Mouse (Mus musculus) E14TG2a.4 (cell line): ENCODE data around the gene Cd72.

Experiments
- CTCF ChIP-seq: conservative IDR thresholded peaks from 2 replicates; pipeline ENCODE4 v1.5.1; 2014; ENCODE audit warnings: low read length
- NANOG ChIP-seq: IDR thresholded peaks from 2 replicates; pipeline ENCODE4 v1.6.1; 2014; ENCODE audit warnings: borderline replicate concordance, low read length, mixed read lengths
- POU5F1 ChIP-seq: IDR thresholded peaks from 2 replicates; pipeline ENCODE4 v1.6.1; 2014; ENCODE audit warnings: low read length, borderline replicate concordance

GRCm38 (mm10) chr4:43398829-43399331, 55.5 kb downstream of the Cd72 start:
- TF ChIP-seq CTCF (no peak), POU5F1 (no peak), NANOG (no peak)
